Mouse (Mus musculus) regulatory T cell (primary cell): ENCODE data around the gene Cd180.

ENCODE experiments used
- in situ Hi-C: fragments of 300-600 bp; cut with MboI, MseI; formaldehyde crosslinking; loops from one replicate; pipeline ENCODE4 v1.15.1; 2025; ENCODE audit warnings: high pct_unique_total_duplicates

Gene Cd180

DNA sequence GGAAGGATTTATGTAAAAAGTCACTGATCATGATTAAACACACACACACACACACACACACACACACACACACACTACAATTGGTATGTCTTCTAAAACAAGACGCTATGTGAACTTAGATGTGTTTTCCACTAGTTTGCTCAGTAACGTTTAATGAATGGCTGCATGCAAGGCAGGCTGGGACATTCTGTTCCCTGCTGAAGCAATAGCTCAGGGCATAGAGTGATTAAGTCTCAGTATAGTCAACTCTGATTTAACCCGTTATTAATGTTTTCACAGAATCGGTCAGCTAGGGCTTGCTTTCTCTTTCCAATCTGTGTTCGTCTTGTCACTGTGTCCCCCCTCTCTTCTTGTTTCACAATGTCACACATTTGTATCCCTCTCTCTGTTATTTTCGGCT lies 82.1 kb downstream of the Cd180 start:
- in situ Hi-C loops = no loop called here

DNA sequence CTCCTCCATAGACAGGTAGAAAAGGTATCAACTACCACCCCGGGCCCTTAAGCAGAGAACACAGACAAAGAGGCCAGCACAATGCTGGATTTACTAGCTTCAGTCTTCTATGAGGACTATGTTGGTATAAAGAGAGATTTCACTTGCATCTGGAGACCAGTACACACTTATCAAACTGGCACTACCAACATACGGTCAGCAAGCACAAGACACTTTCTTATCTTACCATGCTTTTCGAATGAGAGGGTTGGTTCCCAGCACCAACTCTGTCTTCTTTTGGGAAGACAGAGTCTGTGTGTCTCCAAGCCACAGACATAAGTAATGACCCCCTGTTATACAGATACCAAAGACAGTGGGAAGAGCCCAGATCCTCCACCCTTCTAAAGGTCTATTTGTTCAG lies 85.5 kb downstream of the Cd180 start:
- in situ Hi-C loops = no loop called here

DNA sequence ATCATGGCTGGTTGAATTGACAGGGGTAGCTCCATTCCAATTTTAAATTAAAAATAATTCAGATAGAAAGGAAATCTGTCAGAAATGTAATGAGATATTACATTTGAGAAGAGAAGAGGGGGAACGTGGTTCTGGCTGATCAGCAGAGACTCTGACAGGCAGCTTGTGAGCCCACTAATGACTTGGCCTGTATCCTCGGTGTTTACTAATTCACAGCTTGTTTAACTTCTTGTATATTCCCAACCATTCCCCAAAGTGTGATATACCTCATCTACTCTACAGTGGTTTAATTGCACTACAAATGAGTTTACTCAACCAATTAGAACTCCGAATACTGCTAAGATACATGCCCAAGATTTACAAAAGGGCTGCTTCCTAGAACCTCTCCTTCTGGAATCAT lies 85.9 kb downstream of the Cd180 start:
- in situ Hi-C loops = no loop called here

DNA sequence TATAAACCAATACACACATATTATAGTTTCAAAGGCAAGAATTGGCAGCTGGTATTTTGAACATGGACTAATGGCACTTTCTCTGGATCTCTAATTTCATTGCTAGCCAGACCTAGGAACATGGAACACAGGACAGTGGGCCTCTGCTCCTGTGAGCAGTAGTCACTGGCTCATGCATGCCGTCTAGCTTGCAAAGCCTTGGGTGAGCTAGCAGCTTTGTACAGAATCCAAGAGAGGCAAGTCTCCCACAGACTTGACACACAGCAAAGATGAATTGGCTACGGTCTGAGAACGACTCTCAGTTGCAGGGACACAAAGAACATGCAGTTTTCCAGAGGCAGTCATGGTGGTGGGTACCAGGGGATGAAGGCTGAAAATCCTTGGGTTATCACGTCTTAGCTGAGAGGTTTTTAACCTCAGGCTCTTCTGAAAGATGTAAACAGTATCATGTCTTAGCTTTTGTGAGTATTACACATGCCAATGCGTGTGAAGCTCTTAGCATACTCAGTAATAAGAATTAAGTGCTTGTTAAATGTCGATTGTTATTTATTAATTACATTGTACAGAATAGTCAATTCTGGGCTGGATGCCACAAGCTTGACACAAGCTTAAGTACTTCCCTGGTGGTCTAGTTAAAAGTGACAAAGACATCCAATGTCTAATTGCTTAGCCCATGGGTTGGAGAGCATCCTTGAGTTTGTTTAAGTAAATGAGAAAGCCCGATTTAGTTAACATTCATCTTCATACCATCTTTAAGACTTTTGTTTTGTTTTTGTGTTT lies 90.4 kb downstream of the Cd180 start:
- in situ Hi-C loops = no loop called here

DNA sequence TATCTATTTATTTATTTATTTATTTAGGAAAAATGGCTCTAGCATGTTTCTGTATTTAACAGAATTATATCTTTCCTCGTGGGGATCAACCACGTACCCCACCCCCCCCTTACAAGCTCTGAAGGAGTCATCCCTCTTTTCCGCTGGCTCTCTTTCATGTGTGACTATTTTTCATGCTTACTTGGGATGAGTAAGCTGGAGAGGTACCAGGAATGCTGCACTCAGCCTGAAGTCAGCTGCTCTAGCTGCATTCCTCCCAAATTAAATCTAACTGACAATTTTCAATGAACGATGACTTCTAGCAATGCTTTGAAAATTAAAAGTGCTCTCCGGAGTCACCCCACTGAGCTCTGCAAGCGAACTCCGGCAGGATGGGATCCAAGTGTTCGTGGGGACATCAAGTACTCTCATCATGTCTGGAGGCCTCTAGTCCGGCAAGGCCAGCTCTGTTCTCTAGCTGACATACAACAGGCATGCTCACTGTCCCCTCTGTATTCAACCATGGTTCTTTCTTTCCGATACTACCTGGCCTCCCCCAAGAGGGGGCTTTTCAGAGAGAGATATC lies 93.4 kb downstream of the Cd180 start:
- in situ Hi-C loops = no loop called here
